Mouse (Mus musculus) thymus, adult 2 months (tissue): ENCODE results near the gene Abca8b.

Experiments
- CTCF ChIP-seq: fragments of 200-500 bp; IDR thresholded peaks from 2 replicates; pipeline ENCODE4 v1.5.1; 2012; ENCODE audit warnings: mild to moderate bottlenecking, control low read depth, low read length, moderate library complexity, borderline replicate concordance; ENCODE audit not compliant: control insufficient read depth, poor library complexity, insufficient read depth; ENCODE audit errors: extremely low read depth
- POLR2A ChIP-seq: fragments of 200-500 bp; IDR thresholded peaks from 2 replicates; pipeline ENCODE4 v1.6.1; 2012; ENCODE audit warnings: mild to moderate bottlenecking, low read length, control low read depth, moderate library complexity; ENCODE audit not compliant: control insufficient read depth, poor library complexity, insufficient read depth; ENCODE audit errors: extremely low read depth

- TF ChIP-seq POLR2A = no peak
- no peak for TF ChIP-seq CTCF
Observed at GRCm38 (mm10) chr11:109884126-109884525, 111.5 kb downstream of the Abca8b start.
